19 mouse cellular contexts compared by ENCODE assay signal in genomic region chr9:38805696-38806095, GRCm38 (mm10). TPM values are rescaled to one million over a fixed set of nuclear protein-coding genes. Genes with fewer than 3 reads are reported as not detected.
DNase-seq lines count a peak whose midpoint lies in the region; ATAC-seq and TF ChIP-seq lines count a peak whose summit lies in the region.
"Had no signal": no experiment of that assay in that cellular context is flagged by ENCODE, and none has a peak within 500 bp of the region (broad histone marks: within the 10 kb centered on the region; RNA-seq: fewer than 3 reads in every experiment).

No protein-coding gene starts in this region.

- no peak for TF ChIP-seq EP300 in stomach, postnatal 0 days (optimal IDR thresholded peaks at IDR 0.05)

- no peak overlapping the region for H3K27ac ChIP-seq in embryonic facial prominence, embryonic 14.5 days (replicated peaks; ENCODE audit: low read depth, low read length)
- H3K27ac ChIP-seq in embryonic facial prominence, embryonic 10.5 days (replicated peaks) = no peak overlapping the region
- no peak overlapping the region for H3K27ac ChIP-seq in limb, embryonic 14.5 days (replicated peaks; ENCODE audit: low read depth, low read length)
- no peak overlapping the region for H3K27ac ChIP-seq in limb, embryonic 10.5 days
- no peak overlapping the region for H3K27ac ChIP-seq in stomach, postnatal 0 days (replicated peaks)
- no peak overlapping the region for H3K27ac ChIP-seq in liver, embryonic 12.5 days
- H3K27ac ChIP-seq: heart, embryonic 13.5 days; hindbrain, embryonic 12.5 days had no signal

- no peak for ATAC-seq in embryonic facial prominence, embryonic 14.5 days (ENCODE audit: low read depth)
- ATAC-seq in limb, embryonic 14.5 days (ENCODE audit: low FRiP score, low read depth) = no peak
- no peak for ATAC-seq in stomach, postnatal 0 days (ENCODE audit: low FRiP score, low TSS enrichment)
- no peak for ATAC-seq in liver, embryonic 12.5 days
- ATAC-seq: liver, postnatal 0 days had no signal

- no peaks in the 10 kb centered on the region for H3K36me3 ChIP-seq in embryonic facial prominence, embryonic 14.5 days (ENCODE audit: control insufficient read depth, insufficient read depth, low read length)
- no peaks in the 10 kb centered on the region for H3K36me3 ChIP-seq in embryonic facial prominence, embryonic 10.5 days (replicated peaks)
- no peaks in the 10 kb centered on the region for H3K36me3 ChIP-seq in limb, embryonic 14.5 days (ENCODE audit: control insufficient read depth, insufficient read depth, low read length)
- no peaks in the 10 kb centered on the region for H3K36me3 ChIP-seq in limb, embryonic 10.5 days
- H3K36me3 ChIP-seq in stomach, postnatal 0 days (ENCODE audit: control insufficient read depth, insufficient read depth, low read length) = no peaks in the 10 kb centered on the region
- H3K36me3 ChIP-seq in liver, embryonic 12.5 days = no peaks in the 10 kb centered on the region
- H3K36me3 ChIP-seq: heart, embryonic 13.5 days; hindbrain, embryonic 12.5 days had no signal

- H3K4me3 ChIP-seq in embryonic facial prominence, embryonic 14.5 days (ENCODE audit: low read depth, low read length) = no peak overlapping the region
- H3K4me3 ChIP-seq in embryonic facial prominence, embryonic 10.5 days = no peak overlapping the region
- H3K4me3 ChIP-seq in limb, embryonic 14.5 days (replicated peaks; ENCODE audit: low read length) = no peak overlapping the region
- H3K4me3 ChIP-seq in limb, embryonic 10.5 days = no peak overlapping the region
- H3K4me3 ChIP-seq in stomach, postnatal 0 days (ENCODE audit: low read depth, low read length) = no peak overlapping the region
- H3K4me3 ChIP-seq in liver, embryonic 12.5 days = no peak overlapping the region
- H3K4me3 ChIP-seq: erythroblast, embryonic 14.5 days; heart, embryonic 13.5 days; hindbrain, embryonic 12.5 days; megakaryocyte, embryonic 14.5 days had no signal

- no peak overlapping the region for H3K9ac ChIP-seq in embryonic facial prominence, embryonic 14.5 days (ENCODE audit: low read depth, low read length)
- no peak overlapping the region for H3K9ac ChIP-seq in limb, embryonic 14.5 days (ENCODE audit: low read depth, low read length, severe bottlenecking)
- no peak overlapping the region for H3K9ac ChIP-seq in stomach, postnatal 0 days (ENCODE audit: low read length)
- H3K9ac ChIP-seq in liver, embryonic 12.5 days = no peak overlapping the region
- H3K9ac ChIP-seq: heart, embryonic 13.5 days; hindbrain, embryonic 12.5 days; liver, postnatal 0 days had no signal

- no peak overlapping the region for H3K4me2 ChIP-seq in embryonic facial prominence, embryonic 14.5 days (ENCODE audit: low read depth, low read length)
- no peak overlapping the region for H3K4me2 ChIP-seq in limb, embryonic 14.5 days (replicated peaks; ENCODE audit: low read depth, low read length, severe bottlenecking)
- no peak overlapping the region for H3K4me2 ChIP-seq in stomach, postnatal 0 days (replicated peaks; ENCODE audit: low read depth)
- no peak overlapping the region for H3K4me2 ChIP-seq in liver, embryonic 12.5 days
- H3K4me2 ChIP-seq: heart, embryonic 13.5 days; hindbrain, embryonic 12.5 days had no signal

- peak; percentile 29 for DNase-seq in embryonic facial prominence, embryonic 14.5 days (ENCODE audit: low spot score)
- no peak for DNase-seq in embryonic facial prominence, embryonic 10.5 days (ENCODE audit: low spot score)
- DNase-seq in limb, embryonic 14.5 days (ENCODE audit: low spot score) = peak; percentile 8
- DNase-seq in limb, embryonic 10.5 days (ENCODE audit: low spot score) = no peak
- peak; percentile 0 for DNase-seq in embryo, embryonic 11.5 days (ENCODE audit: low read depth, low spot score)
- DNase-seq in stomach, postnatal 0 days (ENCODE audit: low spot score) = no peak
- DNase-seq in cerebellum, adult 9-10 months = no peak
- DNase-seq: cerebellum, postnatal 36 days; kidney, adult 18-20 months; kidney, postnatal 36 days; liver, postnatal 0 days; thymus, adult 2 months had no signal

- TF ChIP-seq POLR2A in limb, embryonic 14.5 days (IDR thresholded peaks at IDR 0.05; ENCODE audit: borderline replicate concordance, extremely low read depth, insufficient read depth, insufficient read length) = no peak

- no peaks in the 10 kb centered on the region for H3K27me3 ChIP-seq in embryonic facial prominence, embryonic 14.5 days (replicated peaks; ENCODE audit: control insufficient read depth, insufficient read depth, low read length)
- H3K27me3 ChIP-seq in embryonic facial prominence, embryonic 10.5 days (replicated peaks; ENCODE audit: low read depth, poor library complexity, severe bottlenecking) = no peaks in the 10 kb centered on the region
- H3K27me3 ChIP-seq in limb, embryonic 14.5 days (ENCODE audit: control insufficient read depth, insufficient read depth, low read length) = no peaks in the 10 kb centered on the region
- H3K27me3 ChIP-seq in limb, embryonic 10.5 days (ENCODE audit: low read depth, poor library complexity, severe bottlenecking) = no peaks in the 10 kb centered on the region
- H3K27me3 ChIP-seq in stomach, postnatal 0 days (ENCODE audit: control insufficient read depth, insufficient read depth, low read length) = no peaks in the 10 kb centered on the region
- no peaks in the 10 kb centered on the region for H3K27me3 ChIP-seq in liver, embryonic 12.5 days (replicated peaks)
- H3K27me3 ChIP-seq: heart, embryonic 13.5 days; hindbrain, embryonic 12.5 days; megakaryocyte, embryonic 14.5 days had no signal

- H3K4me1 ChIP-seq in embryonic facial prominence, embryonic 14.5 days (ENCODE audit: control insufficient read depth, insufficient read depth, low read length) = no peaks in the 10 kb centered on the region
- H3K4me1 ChIP-seq in embryonic facial prominence, embryonic 10.5 days = no peaks in the 10 kb centered on the region
- H3K4me1 ChIP-seq in limb, embryonic 14.5 days (ENCODE audit: control insufficient read depth, insufficient read depth, low read length) = no peaks in the 10 kb centered on the region
- H3K4me1 ChIP-seq in limb, embryonic 10.5 days = no peaks in the 10 kb centered on the region
- no peaks in the 10 kb centered on the region for H3K4me1 ChIP-seq in stomach, postnatal 0 days (replicated peaks; ENCODE audit: control insufficient read depth, insufficient read depth)
- H3K4me1 ChIP-seq in liver, embryonic 12.5 days = no peaks in the 10 kb centered on the region
- H3K4me1 ChIP-seq: heart, embryonic 13.5 days; hindbrain, embryonic 12.5 days; megakaryocyte, embryonic 14.5 days had no signal

- no peaks in the 10 kb centered on the region for H3K9me3 ChIP-seq in embryonic facial prominence, embryonic 14.5 days (ENCODE audit: control insufficient read depth, low read length)
- no peaks in the 10 kb centered on the region for H3K9me3 ChIP-seq in embryonic facial prominence, embryonic 10.5 days
- no peaks in the 10 kb centered on the region for H3K9me3 ChIP-seq in limb, embryonic 14.5 days (ENCODE audit: control insufficient read depth, low read length)
- no peaks in the 10 kb centered on the region for H3K9me3 ChIP-seq in limb, embryonic 10.5 days (replicated peaks)
- H3K9me3 ChIP-seq in stomach, postnatal 0 days (ENCODE audit: control insufficient read depth, low read length) = no peaks in the 10 kb centered on the region
- no peaks in the 10 kb centered on the region for H3K9me3 ChIP-seq in liver, embryonic 12.5 days (replicated peaks)
- H3K9me3 ChIP-seq: heart, embryonic 13.5 days; hindbrain, embryonic 12.5 days; megakaryocyte, embryonic 14.5 days had no signal

- peak; percentile 15; the same call in 1 of the 2 replicates for TF ChIP-seq CTCF in stomach, postnatal 0 days (IDR thresholded peaks at IDR 0.05; ENCODE audit: low read depth)

RNA-seq across cellular contexts. Expression of gene Olfr922, which starts 8.7 kb away (rescaled TPM):
- not detected in 2 replicates for polyA plus RNA-seq in embryonic facial prominence, embryonic 14.5 days (2014; fragmentation: Nextera tagmentation; extraction: Ambion mirVana)
- not detected in 2 replicates for polyA plus RNA-seq in embryonic facial prominence, embryonic 10.5 days (2016; fragmentation: Nextera tagmentation; extraction: Ambion mirVana)
- not detected in 2 replicates for polyA plus RNA-seq in limb, embryonic 14.5 days (2012; rRNA removed)
- polyA plus RNA-seq in limb, embryonic 14.5 days (2014; fragmentation: Nextera tagmentation; extraction: Ambion mirVana) = not detected in 2 replicates
- polyA plus RNA-seq in limb, embryonic 10.5 days (2016; fragmentation: Nextera tagmentation; extraction: Ambion mirVana) = not detected in 2 replicates
- not detected in 2 replicates for polyA plus RNA-seq in stomach, postnatal 0 days (2015; fragmentation: Nextera tagmentation; extraction: Ambion mirVana)
- polyA plus RNA-seq in liver, embryonic 12.5 days (2016; fragmentation: Nextera tagmentation; extraction: Ambion mirVana) = not detected in 2 replicates
- polyA plus RNA-seq: C2C12; erythroblast, embryonic 14.5 days; heart, embryonic 13.5 days; hindbrain, embryonic 12.5 days; limb, embryonic 11.5 days; liver, postnatal 0 days; thymus, adult 2 months had no signal

RNA-seq across cellular contexts. Expression of gene Olfr923, which starts 20.6 kb away (rescaled TPM):
- polyA plus RNA-seq in embryonic facial prominence, embryonic 14.5 days (2014; fragmentation: Nextera tagmentation; extraction: Ambion mirVana) = 0.13 and 0.29 TPM in 2 replicates
- not detected in 2 replicates for polyA plus RNA-seq in embryonic facial prominence, embryonic 10.5 days (2016; fragmentation: Nextera tagmentation; extraction: Ambion mirVana)
- not detected in 2 replicates for polyA plus RNA-seq in limb, embryonic 14.5 days (2012; rRNA removed)
- polyA plus RNA-seq in limb, embryonic 14.5 days (2014; fragmentation: Nextera tagmentation; extraction: Ambion mirVana) = not detected in 2 replicates
- not detected in 2 replicates for polyA plus RNA-seq in limb, embryonic 10.5 days (2016; fragmentation: Nextera tagmentation; extraction: Ambion mirVana)
- polyA plus RNA-seq in stomach, postnatal 0 days (2015; fragmentation: Nextera tagmentation; extraction: Ambion mirVana) = not detected in 2 replicates
- not detected in 2 replicates for polyA plus RNA-seq in liver, embryonic 12.5 days (2016; fragmentation: Nextera tagmentation; extraction: Ambion mirVana)
- polyA plus RNA-seq: C2C12; heart, embryonic 13.5 days; hindbrain, embryonic 12.5 days; limb, embryonic 11.5 days; liver, postnatal 0 days; thymus, adult 2 months had no signal

RNA-seq across cellular contexts. Expression of gene Olfr921, which starts 32.8 kb away (rescaled TPM):
- not detected in 2 replicates for polyA plus RNA-seq in embryonic facial prominence, embryonic 14.5 days (2014; fragmentation: Nextera tagmentation; extraction: Ambion mirVana)
- polyA plus RNA-seq in embryonic facial prominence, embryonic 10.5 days (2016; fragmentation: Nextera tagmentation; extraction: Ambion mirVana) = not detected in 2 replicates
- polyA plus RNA-seq in limb, embryonic 14.5 days (2012; rRNA removed) = 0.09 TPM in 1 of 2 replicates, not detected in the other
- polyA plus RNA-seq in limb, embryonic 14.5 days (2014; fragmentation: Nextera tagmentation; extraction: Ambion mirVana) = not detected in 2 replicates
- not detected in 2 replicates for polyA plus RNA-seq in limb, embryonic 10.5 days (2016; fragmentation: Nextera tagmentation; extraction: Ambion mirVana)
- polyA plus RNA-seq in stomach, postnatal 0 days (2015; fragmentation: Nextera tagmentation; extraction: Ambion mirVana) = not detected in 2 replicates
- not detected in 2 replicates for polyA plus RNA-seq in liver, embryonic 12.5 days (2016; fragmentation: Nextera tagmentation; extraction: Ambion mirVana)
- polyA plus RNA-seq: C2C12; erythroblast, embryonic 14.5 days; heart, embryonic 13.5 days; hindbrain, embryonic 12.5 days; limb, embryonic 11.5 days; liver, postnatal 0 days had no signal

RNA-seq across cellular contexts. Expression of gene Olfr924, which starts 38.6 kb away (rescaled TPM):
- polyA plus RNA-seq in embryonic facial prominence, embryonic 14.5 days (2014; fragmentation: Nextera tagmentation; extraction: Ambion mirVana) = not detected in 2 replicates
- polyA plus RNA-seq in embryonic facial prominence, embryonic 10.5 days (2016; fragmentation: Nextera tagmentation; extraction: Ambion mirVana) = not detected in 2 replicates
- polyA plus RNA-seq in limb, embryonic 14.5 days (2012; rRNA removed) = not detected in 2 replicates
- not detected in 2 replicates for polyA plus RNA-seq in limb, embryonic 14.5 days (2014; fragmentation: Nextera tagmentation; extraction: Ambion mirVana)
- polyA plus RNA-seq in limb, embryonic 10.5 days (2016; fragmentation: Nextera tagmentation; extraction: Ambion mirVana) = not detected in 2 replicates
- not detected in 2 replicates for polyA plus RNA-seq in stomach, postnatal 0 days (2015; fragmentation: Nextera tagmentation; extraction: Ambion mirVana)
- not detected in 2 replicates for polyA plus RNA-seq in liver, embryonic 12.5 days (2016; fragmentation: Nextera tagmentation; extraction: Ambion mirVana)
- polyA plus RNA-seq: C2C12; erythroblast, embryonic 14.5 days; heart, embryonic 13.5 days; hindbrain, embryonic 12.5 days; limb, embryonic 11.5 days; liver, postnatal 0 days; thymus, adult 2 months had no signal

RNA-seq across cellular contexts. Expression of gene Olfr26, which starts 49.2 kb away (rescaled TPM):
- not detected in 2 replicates for polyA plus RNA-seq in embryonic facial prominence, embryonic 14.5 days (2014; fragmentation: Nextera tagmentation; extraction: Ambion mirVana)
- not detected in 2 replicates for polyA plus RNA-seq in embryonic facial prominence, embryonic 10.5 days (2016; fragmentation: Nextera tagmentation; extraction: Ambion mirVana)
- polyA plus RNA-seq in limb, embryonic 14.5 days (2012; rRNA removed) = not detected in 2 replicates
- not detected in 2 replicates for polyA plus RNA-seq in limb, embryonic 14.5 days (2014; fragmentation: Nextera tagmentation; extraction: Ambion mirVana)
- polyA plus RNA-seq in limb, embryonic 10.5 days (2016; fragmentation: Nextera tagmentation; extraction: Ambion mirVana) = not detected in 2 replicates
- polyA plus RNA-seq in stomach, postnatal 0 days (2015; fragmentation: Nextera tagmentation; extraction: Ambion mirVana) = not detected in 2 replicates
- not detected in 2 replicates for polyA plus RNA-seq in liver, embryonic 12.5 days (2016; fragmentation: Nextera tagmentation; extraction: Ambion mirVana)
- polyA plus RNA-seq: C2C12; erythroblast, embryonic 14.5 days; heart, embryonic 13.5 days; hindbrain, embryonic 12.5 days; limb, embryonic 11.5 days; liver, postnatal 0 days; thymus, adult 2 months had no signal

Comparison
In these comparisons a context has a peak if more than half of its experiments do, and no peak if none do; other contexts are left out.
1. DNase-seq: peak in embryonic facial prominence, embryonic 14.5 days (single experiment), limb, embryonic 14.5 days (single experiment) and embryo, embryonic 11.5 days (single experiment); none in embryonic facial prominence, embryonic 10.5 days (single experiment), limb, embryonic 10.5 days (single experiment), stomach, postnatal 0 days (single experiment) and cerebellum, adult 9-10 months (single experiment).